Mouse (Mus musculus): ENCODE measurements at regions not wholly inside any gene's neighbourhood (a gene's known extent, or its start where the extent isn't known, plus 50 kb on each side); places are given as distances from the start of the nearest gene placed in this dataset.
A peak's percentile ranks its signal among the peaks of the same experiment; 100 is the strongest.

GRCm38 (mm10) chr15:40340269-40340668, 206.1 kb downstream of the 9330182O14Rik start:
- Histone ChIP-seq H3K27me3 (replicated peaks; ENCODE audit: control insufficient read depth, insufficient read depth, low read length) (no peaks in the 10 kb centered on the region), H3K4me2 (ENCODE audit: low read length) (no peak overlapping the region), H3K36me3 (ENCODE audit: control insufficient read depth, insufficient read depth) (no peaks in the 10 kb centered on the region), H3K4me3 (replicated peaks; ENCODE audit: low read length) (no peak overlapping the region), H3K27ac (ENCODE audit: low read length) (no peak overlapping the region), H3K9me3 (ENCODE audit: control insufficient read depth, low read length) (no peaks in the 10 kb centered on the region), H3K4me1 (replicated peaks; ENCODE audit: control insufficient read depth, insufficient read depth, low read length) (no peaks in the 10 kb centered on the region), H3K9ac (replicated peaks; ENCODE audit: low read depth, low read length) (no peak overlapping the region)
- ATAC-seq, result no peak
- WGBS, result 82% methylated on average over 1 of the region's 1 CpGs

DNA sequence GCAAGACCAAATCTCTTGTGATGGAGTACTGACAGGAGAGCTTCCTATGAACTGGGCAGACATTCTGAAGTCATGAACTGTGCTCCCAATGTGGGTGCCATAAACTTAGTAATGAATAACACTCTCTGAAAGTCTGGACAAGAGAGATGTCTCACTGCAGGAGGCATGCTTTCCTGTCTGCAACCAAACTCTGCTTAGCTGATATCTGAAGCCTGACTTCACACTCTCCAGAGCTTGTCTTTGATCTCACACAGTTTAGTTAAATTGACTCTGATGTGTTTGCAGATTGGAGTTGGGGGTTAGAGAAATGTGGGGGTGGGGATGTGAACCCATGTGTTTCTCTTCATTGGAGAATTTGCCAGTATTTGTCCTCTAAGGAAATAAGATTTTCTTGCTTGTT, 217.3 kb downstream of the 9330182O14Rik start:
- no peak for ATAC-seq
- H3K4me1 ChIP-seq (replicated peaks; ENCODE audit: control insufficient read depth, insufficient read depth, low read length), result peaks cover 7% of the 10 kb centered on the region
- no peaks in the 10 kb centered on the region for H3K27me3 ChIP-seq (replicated peaks; ENCODE audit: control insufficient read depth, insufficient read depth, low read length)
- H3K27ac ChIP-seq (ENCODE audit: low read length), result no peak overlapping the region
- no peak overlapping the region for H3K9ac ChIP-seq (replicated peaks; ENCODE audit: low read depth, low read length)
- no peaks in the 10 kb centered on the region for H3K36me3 ChIP-seq (ENCODE audit: control insufficient read depth, insufficient read depth)
- H3K4me3 ChIP-seq (replicated peaks; ENCODE audit: low read length), result no peak overlapping the region
- no peaks in the 10 kb centered on the region for H3K9me3 ChIP-seq (ENCODE audit: control insufficient read depth, low read length)
- no peak overlapping the region for H3K4me2 ChIP-seq (ENCODE audit: low read length)

GRCm38 (mm10) chr15:40354802-40355487, 220.8 kb downstream of the 9330182O14Rik start:
- H3K36me3 ChIP-seq (ENCODE audit: control insufficient read depth, insufficient read depth), result no peaks in the 10 kb centered on the region
- no peaks in the 10 kb centered on the region for H3K9me3 ChIP-seq (ENCODE audit: control insufficient read depth, low read length)
- peaks cover 7% of the 10 kb centered on the region for H3K4me1 ChIP-seq (replicated peaks; ENCODE audit: control insufficient read depth, insufficient read depth, low read length)
- ATAC-seq, result peak; percentile 67
- no peak overlapping the region for H3K27ac ChIP-seq (ENCODE audit: low read length)
- H3K4me3 ChIP-seq (replicated peaks; ENCODE audit: low read length), result no peak overlapping the region
- H3K27me3 ChIP-seq (replicated peaks; ENCODE audit: control insufficient read depth, insufficient read depth, low read length), result no peaks in the 10 kb centered on the region
- H3K9ac ChIP-seq (replicated peaks; ENCODE audit: low read depth, low read length), result no peak overlapping the region
- H3K4me2 ChIP-seq (ENCODE audit: low read length), result no peak overlapping the region
- 59% methylated on average over 10 of the region's 10 CpGs for WGBS

DNA sequence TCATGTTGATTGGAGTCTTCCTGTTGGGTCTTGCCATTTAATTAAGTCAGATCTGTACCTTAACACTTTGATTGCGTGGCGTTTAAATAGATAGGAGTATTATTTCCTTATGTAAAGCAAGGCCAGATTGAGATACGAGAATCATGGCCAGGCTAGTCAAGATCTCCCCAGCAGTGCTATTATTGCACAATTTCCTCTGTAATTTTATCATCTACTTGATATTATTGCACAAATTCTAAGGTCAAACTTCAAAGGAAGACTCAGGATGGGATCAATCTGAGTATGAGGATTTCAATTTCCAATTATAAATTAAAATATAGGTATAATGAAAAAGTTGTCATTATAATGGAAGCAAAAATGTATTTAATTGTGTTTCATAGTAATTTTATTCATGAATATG, 221.9 kb downstream of the 9330182O14Rik start:
- no peak for ATAC-seq
- H3K36me3 ChIP-seq (ENCODE audit: control insufficient read depth, insufficient read depth), result no peaks in the 10 kb centered on the region
- no peak overlapping the region for H3K4me2 ChIP-seq (ENCODE audit: low read length)
- H3K4me1 ChIP-seq (replicated peaks; ENCODE audit: control insufficient read depth, insufficient read depth, low read length), result peaks cover 7% of the 10 kb centered on the region
- no peak overlapping the region for H3K9ac ChIP-seq (replicated peaks; ENCODE audit: low read depth, low read length)
- H3K9me3 ChIP-seq (ENCODE audit: control insufficient read depth, low read length), result no peaks in the 10 kb centered on the region
- no peak overlapping the region for H3K4me3 ChIP-seq (replicated peaks; ENCODE audit: low read length)
- H3K27ac ChIP-seq (ENCODE audit: low read length), result no peak overlapping the region
- H3K27me3 ChIP-seq (replicated peaks; ENCODE audit: control insufficient read depth, insufficient read depth, low read length), result no peaks in the 10 kb centered on the region
- 84% methylated on average over 3 of the region's 3 CpGs for WGBS

GRCm38 (mm10) chr15:40358341-40358740, 224.2 kb downstream of the 9330182O14Rik start:
- Histone ChIP-seq H3K9me3 (ENCODE audit: control insufficient read depth, low read length) (no peaks in the 10 kb centered on the region), H3K27ac (ENCODE audit: low read length) (no peak overlapping the region), H3K36me3 (ENCODE audit: control insufficient read depth, insufficient read depth) (no peaks in the 10 kb centered on the region), H3K27me3 (replicated peaks; ENCODE audit: control insufficient read depth, insufficient read depth, low read length) (no peaks in the 10 kb centered on the region), H3K9ac (replicated peaks; ENCODE audit: low read depth, low read length) (no peak overlapping the region), H3K4me2 (ENCODE audit: low read length) (no peak overlapping the region), H3K4me1 (replicated peaks; ENCODE audit: control insufficient read depth, insufficient read depth, low read length) (peaks cover 7% of the 10 kb centered on the region), H3K4me3 (replicated peaks; ENCODE audit: low read length) (no peak overlapping the region)
- 92% methylated on average over 2 of the region's 2 CpGs for WGBS
- ATAC-seq, result no peak

- Histone ChIP-seq H3K9ac (replicated peaks; ENCODE audit: low read depth, low read length) (no peak overlapping the region), H3K27ac (ENCODE audit: low read length) (no peak overlapping the region), H3K27me3 (replicated peaks; ENCODE audit: control insufficient read depth, insufficient read depth, low read length) (no peaks in the 10 kb centered on the region), H3K4me3 (replicated peaks; ENCODE audit: low read length) (no peak overlapping the region), H3K4me1 (replicated peaks; ENCODE audit: control insufficient read depth, insufficient read depth, low read length) (no peaks in the 10 kb centered on the region), H3K4me2 (ENCODE audit: low read length) (no peak overlapping the region), H3K9me3 (ENCODE audit: control insufficient read depth, low read length) (no peaks in the 10 kb centered on the region), H3K36me3 (ENCODE audit: control insufficient read depth, insufficient read depth) (no peaks in the 10 kb centered on the region)
- ATAC-seq, result no peak
- 86% methylated on average over 11 of the region's 11 CpGs for WGBS
These were observed 227.8 kb downstream of the 9330182O14Rik start for GRCm38 (mm10) chr15:40361849-40362533.

- Histone ChIP-seq H3K9me3 (ENCODE audit: control insufficient read depth, low read length) (no peaks in the 10 kb centered on the region), H3K36me3 (ENCODE audit: control insufficient read depth, insufficient read depth) (no peaks in the 10 kb centered on the region), H3K4me2 (ENCODE audit: low read length) (no peak overlapping the region), H3K4me3 (replicated peaks; ENCODE audit: low read length) (no peak overlapping the region), H3K4me1 (replicated peaks; ENCODE audit: control insufficient read depth, insufficient read depth, low read length) (no peaks in the 10 kb centered on the region), H3K27me3 (replicated peaks; ENCODE audit: control insufficient read depth, insufficient read depth, low read length) (no peaks in the 10 kb centered on the region), H3K9ac (replicated peaks; ENCODE audit: low read depth, low read length) (no peak overlapping the region), H3K27ac (ENCODE audit: low read length) (no peak overlapping the region)
- no peak for ATAC-seq
- 84% methylated on average over 1 of the region's 1 CpGs for WGBS
These were observed 230.1 kb downstream of the 9330182O14Rik start for GRCm38 (mm10) chr15:40364221-40364621.

DNA sequence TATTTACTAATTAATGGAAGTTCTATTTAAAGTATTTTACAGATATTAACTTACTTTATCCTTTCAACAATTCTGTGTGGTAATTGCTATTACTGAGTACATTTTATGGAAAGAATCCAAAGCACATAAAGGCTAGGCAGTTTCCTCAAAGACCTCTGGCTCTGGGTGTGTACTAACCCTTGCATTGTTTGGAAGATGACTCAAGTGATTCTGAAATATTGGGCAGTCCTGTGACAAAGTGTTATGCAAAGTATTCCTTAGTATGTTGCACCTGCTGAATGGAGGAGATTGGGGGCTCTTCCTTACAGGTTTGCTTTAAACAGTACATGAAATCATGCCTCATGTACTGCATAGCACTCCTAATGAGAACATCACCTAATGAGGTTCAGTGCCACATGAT, 231.4 kb downstream of the 9330182O14Rik start:
- H3K27me3 ChIP-seq (replicated peaks; ENCODE audit: control insufficient read depth, insufficient read depth, low read length), result no peaks in the 10 kb centered on the region
- no peak overlapping the region for H3K27ac ChIP-seq (ENCODE audit: low read length)
- no peak overlapping the region for H3K4me3 ChIP-seq (replicated peaks; ENCODE audit: low read length)
- H3K9ac ChIP-seq (replicated peaks; ENCODE audit: low read depth, low read length), result no peak overlapping the region
- H3K4me2 ChIP-seq (ENCODE audit: low read length), result no peak overlapping the region
- ATAC-seq, result no peak
- no peaks in the 10 kb centered on the region for H3K4me1 ChIP-seq (replicated peaks; ENCODE audit: control insufficient read depth, insufficient read depth, low read length)
- H3K36me3 ChIP-seq (ENCODE audit: control insufficient read depth, insufficient read depth), result no peaks in the 10 kb centered on the region
- no peaks in the 10 kb centered on the region for H3K9me3 ChIP-seq (ENCODE audit: control insufficient read depth, low read length)

DNA sequence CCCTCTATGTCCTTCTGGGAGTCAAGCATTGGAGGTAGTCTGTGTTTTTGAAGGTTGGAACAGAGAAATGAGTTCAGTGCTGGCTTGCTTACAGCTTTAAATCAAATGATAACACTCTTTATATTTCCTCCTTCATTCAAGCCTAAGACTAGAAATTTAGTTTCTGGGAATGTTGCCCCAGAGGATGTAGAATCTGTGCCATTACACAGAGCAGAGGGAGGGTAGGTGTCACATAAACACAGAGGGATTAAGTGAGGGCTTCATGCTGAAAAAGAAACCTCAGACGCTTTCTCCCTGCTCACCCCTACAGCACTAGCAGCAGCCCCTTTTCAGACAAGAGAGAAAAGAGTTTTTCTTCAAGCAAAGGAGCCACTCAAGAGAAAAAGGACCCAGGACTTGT, 232.9 kb downstream of the 9330182O14Rik start:
- Histone ChIP-seq H3K27ac (ENCODE audit: low read length) (no peak overlapping the region), H3K9me3 (ENCODE audit: control insufficient read depth, low read length) (no peaks in the 10 kb centered on the region), H3K4me3 (replicated peaks; ENCODE audit: low read length) (no peak overlapping the region), H3K36me3 (ENCODE audit: control insufficient read depth, insufficient read depth) (no peaks in the 10 kb centered on the region), H3K27me3 (replicated peaks; ENCODE audit: control insufficient read depth, insufficient read depth, low read length) (no peaks in the 10 kb centered on the region), H3K9ac (replicated peaks; ENCODE audit: low read depth, low read length) (no peak overlapping the region), H3K4me1 (replicated peaks; ENCODE audit: control insufficient read depth, insufficient read depth, low read length) (no peaks in the 10 kb centered on the region), H3K4me2 (ENCODE audit: low read length) (no peak overlapping the region)
- no peak for ATAC-seq
- WGBS, result 19% methylated on average over 1 of the region's 1 CpGs
